Mouse (Mus musculus) heart, adult 2 months (tissue): ENCODE measurements around the gene Ak7. TPM values are rescaled to one million over a fixed set of nuclear protein-coding genes. Genes with fewer than 3 reads are reported as not detected.

Experiments
- DNase-seq, 2 experiments: peaks; one replicate each; pipeline ENCODE4 v3.0.0; 2021
- H3K27ac ChIP-seq: fragments of 200-600 bp; 2 replicates; pipeline ENCODE4 v1.8.1; 2022
- H3K27me3 ChIP-seq: fragments of 200-500 bp; 2 replicates; pipeline ENCODE4 v1.6.1; 2012; ENCODE audit warnings: mild to moderate bottlenecking, low read length, inconsistent platforms, mixed read lengths; ENCODE audit not compliant: control insufficient read depth, insufficient read depth
- H3K36me3 ChIP-seq: fragments of 200-500 bp; 2 replicates; pipeline ENCODE4 v1.6.1; 2012; ENCODE audit warnings: low read length, inconsistent platforms; ENCODE audit not compliant: control insufficient read depth, insufficient read depth
- H3K4me1 ChIP-seq: fragments of 200-500 bp; 2 replicates; pipeline ENCODE4 v1.6.1; 2011; ENCODE audit warnings: low read length; ENCODE audit not compliant: control insufficient read depth, insufficient read depth
- H3K4me3 ChIP-seq: fragments of 200-600 bp; 2 replicates; pipeline ENCODE4 v1.8.1; 2022
- H3K79me2 ChIP-seq: fragments of 200-500 bp; replicated peaks from 2 replicates; pipeline ENCODE4 v1.6.1; 2012; ENCODE audit warnings: mild to moderate bottlenecking, inconsistent platforms, low read length, moderate library complexity, mixed read lengths; ENCODE audit not compliant: control insufficient read depth, insufficient read depth
- H3K9ac ChIP-seq: fragments of 200-500 bp; 2 replicates; pipeline ENCODE4 v1.6.1; 2012; ENCODE audit warnings: low read depth, mild to moderate bottlenecking, control low read depth, inconsistent platforms, low read length, mixed read lengths
- CTCF ChIP-seq: fragments of 200-600 bp; IDR thresholded peaks from 2 replicates; pipeline ENCODE4 v1.8.1; 2022; ENCODE audit warnings: antibody characterized with exemption, mild to moderate bottlenecking, moderate library complexity
- EP300 ChIP-seq: fragments of 200-500 bp; IDR thresholded peaks from 2 replicates; pipeline ENCODE4 v1.6.1; 2011; ENCODE audit warnings: low read depth, low read length, control low read depth; ENCODE audit not compliant: insufficient read depth
- POLR2A ChIP-seq: fragments of 200-500 bp; IDR thresholded peaks from 2 replicates; pipeline ENCODE4 v1.6.1; 2011; ENCODE audit warnings: mild to moderate bottlenecking, low read depth, low read length, control low read depth; ENCODE audit not compliant: insufficient read depth
- WGBS: fragments of 180-500 bp; shearing (Covaris S2); methylation state at CpG from one replicate; pipeline ENCODE4 v1.1.7; 2018; 5-methylcytosine and 5-hydroxymethylcytosine counted together
- intact Hi-C: fragments of 180-260 bp; cut with DNase I; formaldehyde crosslinking; loops from one replicate; pipeline ENCODE4 v1.15.1; 2025
- polyA plus RNA-seq: library from polyadenylated mRNA; depleted of rRNA; stranded (reverse); fragments of >200 nt; gene quantifications from 2 replicates; pipeline ENCODE4 v1.2.3, GENCODE M21; 2012
- total RNA-seq, 2 experiments: library from RNA; stranded (reverse); gene quantifications; 2 replicates each; pipeline ENCODE4 v1.2.3; 2021

Ak7 gene
- total and polyA plus RNA-seq, 3 experiments: 0.61 TPM; not detected in 2

DNA sequence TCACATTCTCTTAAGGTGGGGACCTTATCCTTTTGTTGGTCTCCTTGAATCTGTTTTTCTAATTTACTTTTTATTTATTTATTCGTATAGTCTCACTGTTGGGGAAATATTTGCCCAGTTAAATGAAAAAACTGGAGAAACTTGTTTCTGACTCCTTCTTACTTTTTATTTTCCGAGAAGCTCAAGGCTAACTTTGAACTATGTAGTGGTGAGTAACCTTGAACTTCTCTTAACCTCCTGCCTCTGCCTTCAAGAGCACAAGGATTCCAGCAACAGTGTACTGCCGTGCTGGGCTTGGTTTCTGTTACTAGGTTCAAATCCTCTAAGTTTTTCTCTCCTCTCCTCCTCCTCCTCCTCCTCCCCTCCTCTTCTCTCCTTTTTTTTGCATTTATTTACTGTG is 55.9 kb downstream of the Ak7 start:
- Histone ChIP-seq H3K4me3 (no peak overlapping the region), H3K27me3 (no peaks in the 10 kb centered on the region), H3K4me1 (no peaks in the 10 kb centered on the region), H3K36me3 (no peaks in the 10 kb centered on the region), H3K9ac (no peak overlapping the region), H3K79me2 (no peaks in the 10 kb centered on the region), H3K27ac (no peak overlapping the region)
- intact Hi-C loops: no loop called here
- no peak for DNase-seq
- no peak for TF ChIP-seq EP300
- no peak for TF ChIP-seq CTCF
- TF ChIP-seq POLR2A: no peak
- 83% methylated on average over 3 of the region's 3 CpGs for WGBS

DNA sequence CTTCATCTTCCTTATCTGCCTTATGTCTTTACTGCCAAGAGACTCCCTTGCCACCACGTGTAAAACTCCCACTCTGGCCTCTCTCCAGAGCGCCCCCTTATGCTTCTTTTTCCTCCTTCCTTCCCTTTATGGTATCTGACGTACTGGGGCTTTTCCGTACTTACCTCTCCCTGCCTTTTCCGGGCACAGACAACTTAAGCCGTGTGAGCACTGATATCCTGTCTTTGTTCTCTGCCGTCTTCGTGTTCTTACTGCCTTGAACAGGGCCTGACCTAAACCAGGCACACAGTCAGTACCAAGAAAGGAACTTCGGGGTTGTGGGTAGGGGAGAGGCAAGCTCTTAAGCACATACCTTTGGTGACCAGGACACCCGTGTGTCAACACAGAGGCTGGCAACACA is 63.9 kb downstream of the Ak7 start:
- H3K27me3 ChIP-seq: no peaks in the 10 kb centered on the region
- no peak for TF ChIP-seq CTCF
- no peak for TF ChIP-seq EP300
- no peak for TF ChIP-seq POLR2A
- no peak for DNase-seq
- no peaks in the 10 kb centered on the region for H3K4me1 ChIP-seq
- 30% methylated on average over 10 of the region's 10 CpGs for WGBS
- H3K27ac ChIP-seq: no peak overlapping the region
- intact Hi-C loops: no loop called here
- no peaks in the 10 kb centered on the region for H3K36me3 ChIP-seq
- H3K79me2 ChIP-seq: no peaks in the 10 kb centered on the region
- no peak overlapping the region for H3K9ac ChIP-seq
- no peak overlapping the region for H3K4me3 ChIP-seq

DNA sequence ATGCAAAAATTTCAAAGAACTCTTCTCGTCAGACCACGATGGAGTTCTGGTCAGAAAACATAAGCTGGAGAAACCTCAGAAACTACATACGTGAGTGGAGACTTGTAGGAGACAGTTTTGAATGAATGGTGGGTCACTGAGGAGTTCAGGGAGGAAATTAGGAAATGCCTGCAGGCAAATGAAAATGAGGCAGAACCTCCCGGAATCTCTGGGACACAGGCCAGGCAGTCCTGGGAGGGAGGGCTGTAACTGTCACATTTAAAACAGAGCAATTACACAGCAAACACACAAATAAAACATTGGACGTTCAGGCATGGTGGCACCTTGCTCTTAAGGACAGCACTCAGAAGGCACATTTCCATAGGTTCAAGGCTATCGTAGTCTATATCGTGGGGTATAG is 69.1 kb downstream of the Ak7 start:
- Histone ChIP-seq H3K36me3 (no peaks in the 10 kb centered on the region), H3K4me3 (no peak overlapping the region), H3K79me2 (no peaks in the 10 kb centered on the region), H3K9ac (no peak overlapping the region), H3K27me3 (no peaks in the 10 kb centered on the region), H3K4me1 (no peaks in the 10 kb centered on the region), H3K27ac (no peak overlapping the region)
- intact Hi-C loops: no loop called here
- TF ChIP-seq POLR2A (no peak), CTCF (no peak), EP300 (no peak)
- WGBS: 61% methylated on average over 7 of the region's 7 CpGs
- no peak for DNase-seq

DNA sequence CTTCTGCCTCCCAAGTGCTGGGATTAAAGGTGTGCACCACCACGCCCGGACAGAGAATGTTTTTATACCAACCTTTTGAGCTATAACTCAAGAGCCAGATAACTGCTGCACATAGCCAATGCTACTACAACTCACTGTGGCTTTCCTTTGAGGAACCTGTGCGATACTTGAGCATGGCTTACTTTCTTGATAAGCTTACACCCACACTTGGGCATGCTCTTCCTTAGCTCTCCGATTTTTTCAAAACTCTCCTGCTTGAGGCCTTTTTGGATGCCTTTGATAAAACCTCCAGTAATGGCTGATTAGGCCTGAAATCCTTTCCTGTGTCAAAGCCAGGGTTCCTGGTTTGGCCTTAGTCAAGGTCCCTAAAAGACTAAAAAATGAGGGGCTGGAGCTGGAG is 71.9 kb downstream of the Ak7 start:
- Histone ChIP-seq H3K79me2 (no peaks in the 10 kb centered on the region), H3K4me3 (no peak overlapping the region), H3K27me3 (no peaks in the 10 kb centered on the region), H3K36me3 (no peaks in the 10 kb centered on the region), H3K27ac (no peak overlapping the region), H3K9ac (no peak overlapping the region), H3K4me1 (no peaks in the 10 kb centered on the region)
- intact Hi-C loops: no loop called here
- DNase-seq: no peak
- no peak for TF ChIP-seq CTCF
- no peak for TF ChIP-seq EP300
- TF ChIP-seq POLR2A: no peak
- 69% methylated on average over 4 of the region's 4 CpGs for WGBS

DNA sequence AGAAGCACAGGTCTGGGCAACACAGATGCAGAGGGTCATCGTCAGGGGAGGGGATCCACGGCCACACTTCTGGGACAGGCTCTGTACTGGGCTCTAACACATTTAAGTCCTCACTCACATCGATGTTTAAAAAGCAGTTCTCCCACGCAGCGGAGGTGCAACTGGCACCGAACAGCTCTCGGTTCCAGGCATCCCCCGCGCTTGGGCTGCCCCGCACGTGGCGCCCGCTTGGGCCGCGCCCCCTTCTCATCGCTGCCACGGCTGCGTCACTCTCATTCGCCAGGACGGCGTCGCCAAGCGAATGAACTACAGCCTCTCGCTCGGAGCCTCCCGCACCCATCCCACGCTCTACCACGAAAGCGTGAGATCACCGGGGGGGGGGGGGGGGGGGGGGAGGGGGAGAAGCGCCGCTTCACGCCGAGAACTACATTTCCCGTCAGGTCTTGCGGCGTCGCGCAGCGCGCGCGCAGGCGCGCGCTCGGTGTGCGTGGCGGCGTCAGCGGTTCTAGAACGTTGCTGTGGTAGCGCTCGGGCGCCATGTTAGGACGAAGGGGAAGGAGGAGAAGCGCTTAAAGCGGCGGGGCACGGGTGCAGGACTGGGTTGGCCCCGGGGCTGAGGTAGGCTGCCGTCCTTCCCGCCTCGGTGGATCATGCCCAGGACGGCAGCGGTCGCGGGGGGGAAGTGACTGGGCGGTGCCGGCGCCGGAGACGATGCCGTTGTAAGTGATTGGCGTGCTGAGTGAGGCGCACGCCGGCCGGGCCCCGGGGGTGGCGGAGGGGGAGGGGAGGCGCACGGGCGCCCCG is 78.6 kb downstream of the Ak7 start, which contains the start of gene Papola:
Gene Papola, plus strand, starts transcription at position 499 of the 804 bp plus-strand sequence.
- H3K9ac ChIP-seq: peak within 1 kb of the TSS; percentile 88
- intact Hi-C loops: loop anchor here (2.0 kb wide), 1 partner anchor 100 kb away; the partner anchor contains the start of genes Atg2b and Gskip
- no peaks in the 10 kb centered on the region for H3K27me3 ChIP-seq
- TF ChIP-seq POLR2A (peak; percentile 83), EP300 (no peak), CTCF (no peak)
- peak within 1 kb of the TSS; percentile 90 for H3K27ac ChIP-seq
- peak within 1 kb of the TSS; percentile 93 for H3K4me3 ChIP-seq
- peak; percentile 91 for DNase-seq
- H3K79me2 ChIP-seq: peaks cover 7% of the 10 kb centered on the region
- WGBS: under 1% methylated on average over 74 of the region's 85 CpGs
- H3K4me1 ChIP-seq: peaks cover 7% of the 10 kb centered on the region
- peaks cover 13% of the 10 kb centered on the region for H3K36me3 ChIP-seq
